Mouse (Mus musculus): ENCODE measurements at regions not wholly inside any gene's neighbourhood (a gene's known extent, or its start where the extent isn't known, plus 50 kb on each side); places are given as distances from the start of the nearest gene placed in this dataset.
A peak's percentile ranks its signal among the peaks of the same experiment; 100 is the strongest.

GRCm38 (mm10) chr4:125439856-125440255 is 50.6 kb upstream of the Grik3 start:
- no peak for ATAC-seq (replicated peaks; ENCODE audit: poor library complexity)

GRCm38 (mm10) chr4:125437161-125437822 is 53.2 kb upstream of the Grik3 start:
- no peak for ATAC-seq (replicated peaks; ENCODE audit: poor library complexity)

- ATAC-seq (replicated peaks; ENCODE audit: poor library complexity): no peak
These were observed 57.0 kb upstream of the Grik3 start for GRCm38 (mm10) chr4:125433511-125433910.

- ATAC-seq (replicated peaks; ENCODE audit: poor library complexity): no peak
These were observed 58.9 kb upstream of the Grik3 start for GRCm38 (mm10) chr4:125431648-125432047.

GRCm38 (mm10) chr4:125430845-125431244 is 59.7 kb upstream of the Grik3 start:
- no peak for ATAC-seq (replicated peaks; ENCODE audit: poor library complexity)

- ATAC-seq (replicated peaks; ENCODE audit: poor library complexity): no peak
These were observed 61.8 kb upstream of the Grik3 start for GRCm38 (mm10) chr4:125428736-125429135.

GRCm38 (mm10) chr4:125420561-125421241 is 69.8 kb upstream of the Grik3 start:
- ATAC-seq (replicated peaks; ENCODE audit: poor library complexity): no peak

GRCm38 (mm10) chr4:125419491-125420255 is 70.8 kb upstream of the Grik3 start:
- no peak for ATAC-seq (replicated peaks; ENCODE audit: poor library complexity)

- ATAC-seq (replicated peaks; ENCODE audit: poor library complexity): no peak
These were observed 75.2 kb upstream of the Grik3 start for GRCm38 (mm10) chr4:125415308-125415707.

GRCm38 (mm10) chr4:125413833-125414719 is 76.4 kb upstream of the Grik3 start:
- ATAC-seq (replicated peaks; ENCODE audit: poor library complexity): no peak

GRCm38 (mm10) chr4:125410736-125411441 is 79.6 kb upstream of the Grik3 start:
- peak; percentile 55 for ATAC-seq (replicated peaks; ENCODE audit: poor library complexity)

GRCm38 (mm10) chr4:125399376-125400112 is 91.0 kb upstream of the Grik3 start:
- no peak for ATAC-seq (replicated peaks; ENCODE audit: poor library complexity)

GRCm38 (mm10) chr4:125397007-125397461 is 93.5 kb upstream of the Grik3 start:
- ATAC-seq (replicated peaks; ENCODE audit: poor library complexity): no peak

GRCm38 (mm10) chr4:125391269-125391668 is 99.2 kb upstream of the Grik3 start:
- ATAC-seq (replicated peaks; ENCODE audit: poor library complexity): no peak

GRCm38 (mm10) chr4:125385811-125386210 is 104.7 kb upstream of the Grik3 start:
- ATAC-seq (replicated peaks; ENCODE audit: poor library complexity): no peak

GRCm38 (mm10) chr4:125364011-125364410 is 126.5 kb upstream of the Grik3 start:
- no peak for ATAC-seq (replicated peaks; ENCODE audit: poor library complexity)

- 0 out of 2 replicates have a peak, but pooled peaks have one; percentile 29 for ATAC-seq (replicated peaks; ENCODE audit: poor library complexity)
These were observed 128.6 kb upstream of the Grik3 start for GRCm38 (mm10) chr4:125361611-125362520.

- no peak for ATAC-seq (replicated peaks; ENCODE audit: poor library complexity)
These were observed 132.1 kb upstream of the Grik3 start for GRCm38 (mm10) chr4:125358356-125358755.
